Mouse (Mus musculus) liver, adult 2 months (tissue): ENCODE data around the gene Ss18l2.

Source experiments
- CTCF ChIP-seq: fragments of 200-500 bp; IDR thresholded peaks from 2 replicates; pipeline ENCODE4 v1.5.1; 2011; ENCODE audit warnings: low read depth, low read length, control low read depth
- POLR2A ChIP-seq: fragments of 200-500 bp; IDR thresholded peaks from 2 replicates; pipeline ENCODE4 v1.6.1; 2011; ENCODE audit warnings: low read length, control low read depth; ENCODE audit not compliant: insufficient read depth; ENCODE audit errors: extremely low read depth

GRCm38 (mm10) chr9:121696626-121697025 is 13.5 kb upstream of the Ss18l2 start:
- no peak for TF ChIP-seq CTCF
- no peak for TF ChIP-seq POLR2A
